Mouse (Mus musculus) cerebellum, postnatal 25 days (tissue): Measurements from ENCODE around the gene Prkab1.

Experiments
- DNase-seq, 2 experiments: peaks; one replicate each; pipeline ENCODE4 v3.0.0; 2021; ENCODE audit warnings: mixed read lengths in 2 of 2

Prkab1 gene

GRCm38 (mm10) chr5:116017391-116017790, 6.9 kb downstream of the Prkab1 start:
- no peak for DNase-seq

- DNase-seq: no peak
Measured at GRCm38 (mm10) chr5:116016542-116016941, 7.8 kb downstream of the Prkab1 start.

- no peak for DNase-seq
Measured at GRCm38 (mm10) chr5:116014237-116014636, 10.1 kb downstream of the Prkab1 start.

- no peak for DNase-seq
Measured at GRCm38 (mm10) chr5:116013821-116014220, 10.5 kb downstream of the Prkab1 start.

- DNase-seq: no peak
Measured at GRCm38 (mm10) chr5:116012503-116012902, 11.8 kb downstream of the Prkab1 start.

GRCm38 (mm10) chr5:116011700-116012099, 12.6 kb downstream of the Prkab1 start:
- DNase-seq: no peak

GRCm38 (mm10) chr5:116009884-116010627, 14.3 kb downstream of the Prkab1 start:
- no peak for DNase-seq

GRCm38 (mm10) chr5:116009091-116009851, 15.0 kb downstream of the Prkab1 start:
- DNase-seq: no peak

GRCm38 (mm10) chr5:116007723-116008122, 16.6 kb downstream of the Prkab1 start:
- DNase-seq: no peak

GRCm38 (mm10) chr5:116006324-116007099, 17.8 kb downstream of the Prkab1 start:
- DNase-seq: peak; percentile 32 to 68

GRCm38 (mm10) chr5:116004271-116004670, 20.0 kb downstream of the Prkab1 start:
- no peak for DNase-seq

- no peak for DNase-seq
Measured at GRCm38 (mm10) chr5:116003825-116004224, 20.5 kb downstream of the Prkab1 start.

- no peak for DNase-seq
Measured at GRCm38 (mm10) chr5:116003154-116003553, 21.2 kb downstream of the Prkab1 start.

GRCm38 (mm10) chr5:115997376-115997775, 26.9 kb downstream of the Prkab1 start:
- DNase-seq: no peak

- DNase-seq: peak; percentile 57
Measured at GRCm38 (mm10) chr5:115994101-115994500, 30.2 kb downstream of the Prkab1 start.

GRCm38 (mm10) chr5:115991717-115992116, 32.6 kb downstream of the Prkab1 start:
- no peak for DNase-seq

GRCm38 (mm10) chr5:115987284-115987683, 37.0 kb downstream of the Prkab1 start:
- no peak for DNase-seq

GRCm38 (mm10) chr5:115985101-115985500, 39.2 kb downstream of the Prkab1 start:
- DNase-seq: peak; percentile 52 to 63

- DNase-seq: no peak
Measured at GRCm38 (mm10) chr5:115984392-115984791, 39.9 kb downstream of the Prkab1 start.

- DNase-seq: peak; percentile 43 to 67
Measured at GRCm38 (mm10) chr5:115982671-115983373, 41.5 kb downstream of the Prkab1 start.

- DNase-seq: no peak
Measured at GRCm38 (mm10) chr5:115980537-115980936, 43.8 kb downstream of the Prkab1 start.

GRCm38 (mm10) chr5:115979134-115979696, 45.1 kb downstream of the Prkab1 start:
- peak; percentile 44 to 67 for DNase-seq
